Mouse (Mus musculus) lung, embryonic 14.5 days (tissue): ENCODE results near the gene Trhde. TPM values are rescaled to one million over a fixed set of nuclear protein-coding genes. Genes with fewer than 3 reads are reported as not detected.

Experiments
- ATAC-seq: fragments of 200-750 bp; cut with Nextera tagmentation; 2 replicates; pipeline ENCODE4 v1.8.0; 2017; ENCODE audit warnings: mild to moderate bottlenecking, moderate TSS enrichment, moderate library complexity; ENCODE audit not compliant: insufficient read depth
- DNase-seq: peaks from one replicate; pipeline ENCODE4 v3.0.0-alpha.2; 2015
- H3K27ac ChIP-seq: fragments of 300-500 bp; sonication (generic); 2 replicates; pipeline ENCODE4 v1.5.1; 2014; ENCODE audit warnings: low read depth, mild to moderate bottlenecking, moderate library complexity
- H3K27me3 ChIP-seq: fragments of 300-500 bp; sonication (generic); 2 replicates; pipeline ENCODE4 v1.6.1; 2014; ENCODE audit warnings: low read length, control low read depth; ENCODE audit not compliant: insufficient read depth
- H3K36me3 ChIP-seq: fragments of 300-500 bp; sonication (generic); 2 replicates; pipeline ENCODE4 v1.6.1; 2014; ENCODE audit warnings: control low read depth; ENCODE audit not compliant: insufficient read depth
- H3K4me1 ChIP-seq: fragments of 300-500 bp; sonication (generic); 2 replicates; pipeline ENCODE4 v1.6.1; 2014; ENCODE audit warnings: antibody characterized with exemption, control low read depth; ENCODE audit not compliant: insufficient read depth
- H3K4me2 ChIP-seq: fragments of 300-500 bp; sonication (generic); 2 replicates; pipeline ENCODE4 v1.6.1; 2014; ENCODE audit warnings: mild to moderate bottlenecking
- H3K4me3 ChIP-seq: fragments of 300-500 bp; sonication (generic); 2 replicates; pipeline ENCODE4 v1.5.1; 2014; ENCODE audit warnings: low read depth, low read length
- H3K9ac ChIP-seq: fragments of 300-500 bp; sonication (generic); 2 replicates; pipeline ENCODE4 v1.6.1; 2014
- H3K9me3 ChIP-seq: fragments of 300-500 bp; sonication (generic); 2 replicates; pipeline ENCODE4 v1.6.1; 2016; ENCODE audit warnings: low read depth, low read length, control low read depth
- CTCF ChIP-seq: IDR thresholded peaks from 2 replicates; pipeline ENCODE4 v1.5.1; 2016; ENCODE audit warnings: antibody characterized with exemption, low read depth
- WGBS: fragments of 180-500 bp; shearing (Covaris S2); extraction: QIAGEN DNeasy Blood & Tissue Kit; methylation state at CpG from one replicate; pipeline ENCODE4 v1.1.7; 2014; 5-methylcytosine and 5-hydroxymethylcytosine counted together
- polyA plus RNA-seq: library from polyadenylated mRNA; unstranded; fragments of >200 nt; fragmentation: Nextera tagmentation; extraction: Ambion mirVana; gene quantifications from 2 replicates; pipeline ENCODE4 v1.2.1, GENCODE M21; 2014

The Trhde gene
- polyA plus RNA-seq, 1 experiment from 2014 or later = 0.07 TPM

GRCm38 (mm10) chr10:114405260-114405659 lies 396.8 kb downstream of the Trhde start:
- Histone ChIP-seq H3K36me3 (no peaks in the 10 kb centered on the region), H3K9me3 (no peaks in the 10 kb centered on the region), H3K27ac (no peak overlapping the region), H3K4me1 (no peaks in the 10 kb centered on the region), H3K4me3 (no peak overlapping the region), H3K4me2 (no peak overlapping the region), H3K9ac (no peak overlapping the region), H3K27me3 (no peaks in the 10 kb centered on the region)
- WGBS = 50% methylated on average over 7 of the region's 7 CpGs
- DNase-seq (no peak), ATAC-seq (no peak)
- no peak for TF ChIP-seq CTCF

GRCm38 (mm10) chr10:114403795-114404194 lies 398.3 kb downstream of the Trhde start:
- Histone ChIP-seq H3K9me3 (no peaks in the 10 kb centered on the region), H3K4me3 (no peak overlapping the region), H3K27me3 (no peaks in the 10 kb centered on the region), H3K4me1 (no peaks in the 10 kb centered on the region), H3K36me3 (no peaks in the 10 kb centered on the region), H3K4me2 (no peak overlapping the region), H3K27ac (no peak overlapping the region), H3K9ac (no peak overlapping the region)
- WGBS = 36% methylated on average over 2 of the region's 2 CpGs
- DNase-seq = no peak
- TF ChIP-seq CTCF = no peak
- ATAC-seq = no peak

- Histone ChIP-seq H3K9me3 (no peaks in the 10 kb centered on the region), H3K27me3 (no peaks in the 10 kb centered on the region), H3K27ac (no peak overlapping the region), H3K4me2 (no peak overlapping the region), H3K4me3 (no peak overlapping the region), H3K36me3 (no peaks in the 10 kb centered on the region), H3K9ac (no peak overlapping the region), H3K4me1 (no peaks in the 10 kb centered on the region)
- 74% methylated on average over 3 of the region's 3 CpGs for WGBS
- TF ChIP-seq CTCF = no peak
- ATAC-seq (no peak), DNase-seq (no peak)
Observed at GRCm38 (mm10) chr10:114370804-114371203, 431.3 kb downstream of the Trhde start.

GRCm38 (mm10) chr10:114363442-114363841 lies 438.7 kb downstream of the Trhde start:
- no peak for TF ChIP-seq CTCF
- Histone ChIP-seq H3K4me2 (no peak overlapping the region), H3K27ac (no peak overlapping the region), H3K4me1 (no peaks in the 10 kb centered on the region), H3K9ac (no peak overlapping the region), H3K9me3 (no peaks in the 10 kb centered on the region), H3K4me3 (no peak overlapping the region), H3K27me3 (no peaks in the 10 kb centered on the region), H3K36me3 (no peaks in the 10 kb centered on the region)
- no peak for ATAC-seq
- whole genome bisulfite sequencing = 71% methylated on average over 6 of the region's 6 CpGs
- DNase-seq = no peak

GRCm38 (mm10) chr10:114362631-114363030 lies 439.5 kb downstream of the Trhde start:
- Histone ChIP-seq H3K9ac (no peak overlapping the region), H3K9me3 (no peaks in the 10 kb centered on the region), H3K4me1 (no peaks in the 10 kb centered on the region), H3K4me3 (no peak overlapping the region), H3K27me3 (no peaks in the 10 kb centered on the region), H3K27ac (no peak overlapping the region), H3K4me2 (no peak overlapping the region), H3K36me3 (no peaks in the 10 kb centered on the region)
- WGBS = 45% methylated on average over 2 of the region's 2 CpGs
- ATAC-seq (no peak), DNase-seq (no peak)
- TF ChIP-seq CTCF = no peak
